Mouse (Mus musculus) megakaryocyte, adult 5-6 weeks (primary cell): Measurements from ENCODE around the gene Dnajb5. TPM values are rescaled to one million over a fixed set of nuclear protein-coding genes. Genes with fewer than 3 reads are reported as not detected.

Experiments
- ATAC-seq: 2 replicates; pipeline ENCODE4 v1.8.0; 2016; ENCODE audit warnings: mild to moderate bottlenecking, inconsistent platforms; ENCODE audit not compliant: poor library complexity, severe bottlenecking
- total RNA-seq, 2 experiments: library from RNA; stranded (forward) in 1 of 2; stranded (reverse) in 1 of 2; fragments of 153-499, 151-499 nt in 1 of 2; fragments of 221-1000, 200-1000 nt in 1 of 2; gene quantifications; 2 replicates each; pipeline versions ENCODE4 v1.2.3 to v1.2.4; 2015 to 2017

Gene Dnajb5
- total RNA-seq (2015): 5.4 and 6.0 TPM in 2 replicates
- total RNA-seq (2017): 2.6 and 6.3 TPM in 2 replicates

- peak; percentile 91 for ATAC-seq
Measured at GRCm38 (mm10) chr4:42949676-42950051, at the start of gene Dnajb5. TSS of gene Dnajb5 (plus strand) at chr4:42949814.

GRCm38 (mm10) chr4:42900878-42901277 lies 48.7 kb upstream of the Dnajb5 start:
- no peak for ATAC-seq

DNA sequence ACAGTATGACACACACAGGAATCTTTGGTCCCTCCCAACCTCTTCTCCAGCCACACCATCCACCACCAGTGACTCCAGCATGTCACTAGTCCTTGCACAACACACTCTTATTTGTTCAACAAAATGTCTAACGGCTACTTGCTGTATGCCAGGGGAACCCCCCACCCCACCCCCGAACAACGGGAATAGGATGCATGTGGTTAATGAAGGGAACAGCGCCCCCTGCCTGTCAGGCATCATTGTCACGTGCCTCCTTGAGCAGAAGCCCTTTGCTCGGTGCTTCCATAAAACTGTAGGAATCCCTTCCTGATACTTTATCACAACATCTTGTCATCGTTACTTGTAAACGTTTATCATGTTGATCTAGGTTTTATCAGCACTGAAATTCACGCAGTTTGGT lies 47.4 kb upstream of the Dnajb5 start:
- ATAC-seq: peak; percentile 73

DNA sequence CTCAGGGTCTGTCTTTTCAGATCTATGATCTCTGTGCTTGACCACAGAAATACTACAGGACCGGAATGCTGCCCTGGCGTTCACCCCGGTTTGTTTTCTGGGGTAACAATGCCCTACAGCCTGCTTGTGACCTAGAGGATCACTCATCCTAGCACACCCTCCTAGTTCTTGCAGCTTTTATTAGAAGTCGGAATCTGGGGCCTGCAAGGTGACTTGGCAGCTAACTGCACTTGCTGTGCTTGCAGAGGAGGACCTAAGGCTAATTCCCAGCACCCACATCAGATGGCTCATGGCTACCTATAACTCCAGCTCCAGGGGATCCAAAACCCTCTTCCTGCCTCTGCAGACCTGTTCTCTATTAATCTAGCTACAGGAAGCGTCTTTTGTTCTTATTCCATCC lies 46.9 kb upstream of the Dnajb5 start:
- no peak for ATAC-seq

DNA sequence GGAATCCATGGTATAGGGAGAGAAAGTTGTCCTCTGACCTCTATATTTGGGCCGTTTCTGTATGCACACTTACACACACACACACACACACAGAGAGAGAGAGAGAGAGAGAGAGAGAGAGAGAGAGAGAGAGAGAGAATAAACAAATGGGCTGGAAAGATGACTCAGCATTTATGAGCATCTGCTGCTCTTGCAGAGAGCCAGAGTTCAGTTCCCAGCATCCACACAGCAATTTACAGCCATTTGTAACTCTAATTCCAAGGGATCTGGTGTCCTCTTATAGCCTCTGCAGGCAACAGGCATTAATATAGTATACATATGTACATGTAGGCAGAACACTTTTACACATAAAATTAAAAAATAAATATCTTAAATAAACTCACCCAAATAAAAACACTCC lies 45.7 kb upstream of the Dnajb5 start:
- ATAC-seq: no peak

DNA sequence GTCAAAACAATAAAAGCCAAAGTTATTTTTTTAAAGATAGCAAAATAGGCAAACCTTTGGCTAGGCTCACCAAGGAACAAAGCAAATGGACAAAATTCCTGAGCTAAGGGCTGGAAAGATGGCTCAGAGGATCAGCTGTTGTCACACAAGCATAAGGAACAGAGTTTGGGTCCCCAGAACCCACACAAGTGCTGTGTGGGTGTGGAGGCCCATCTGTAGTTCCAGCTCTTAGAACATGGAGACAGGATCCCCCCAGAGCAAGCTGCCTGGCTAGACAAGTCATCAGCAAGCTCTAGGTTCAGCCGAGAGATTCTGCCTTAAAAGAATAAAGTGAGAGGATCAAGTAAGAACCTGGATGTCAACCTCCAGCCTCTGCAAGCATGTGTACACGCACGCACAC lies 45.1 kb upstream of the Dnajb5 start:
- ATAC-seq: no peak

DNA sequence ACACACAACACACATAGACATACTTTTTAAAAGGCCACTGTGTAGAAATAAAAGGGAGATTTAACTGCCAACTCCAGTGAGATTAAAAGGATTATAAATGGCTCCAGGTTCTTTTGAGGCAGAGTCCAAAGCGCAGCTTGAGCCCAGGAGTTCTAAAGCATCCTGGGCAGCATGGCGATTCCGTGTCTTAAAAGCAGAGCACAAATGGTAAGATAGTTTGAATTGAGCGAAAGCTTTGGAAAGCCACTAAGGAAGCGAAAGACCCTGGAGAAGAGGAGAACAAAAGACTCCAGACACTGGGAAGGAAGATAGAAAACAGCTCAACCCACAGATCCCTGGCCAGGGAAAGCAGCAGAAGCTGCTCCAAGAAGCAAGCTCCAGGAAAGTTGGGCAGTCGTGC lies 44.6 kb upstream of the Dnajb5 start:
- ATAC-seq: no peak

- ATAC-seq: no peak
Measured at GRCm38 (mm10) chr4:42913391-42913790, 36.2 kb upstream of the Dnajb5 start.

GRCm38 (mm10) chr4:42915311-42915710 lies 34.3 kb upstream of the Dnajb5 start:
- ATAC-seq: no peak

GRCm38 (mm10) chr4:42915966-42916365 lies 33.6 kb upstream of the Dnajb5 start:
- ATAC-seq: no peak

GRCm38 (mm10) chr4:42916617-42917401 lies 32.8 kb upstream of the Dnajb5 start, which contains the start of gene Phf24:
TSS of gene Phf24 (plus strand) at chr4:42916660.
- no peak for ATAC-seq

GRCm38 (mm10) chr4:42917402-42917774 lies 32.2 kb upstream of the Dnajb5 start:
- no peak for ATAC-seq

DNA sequence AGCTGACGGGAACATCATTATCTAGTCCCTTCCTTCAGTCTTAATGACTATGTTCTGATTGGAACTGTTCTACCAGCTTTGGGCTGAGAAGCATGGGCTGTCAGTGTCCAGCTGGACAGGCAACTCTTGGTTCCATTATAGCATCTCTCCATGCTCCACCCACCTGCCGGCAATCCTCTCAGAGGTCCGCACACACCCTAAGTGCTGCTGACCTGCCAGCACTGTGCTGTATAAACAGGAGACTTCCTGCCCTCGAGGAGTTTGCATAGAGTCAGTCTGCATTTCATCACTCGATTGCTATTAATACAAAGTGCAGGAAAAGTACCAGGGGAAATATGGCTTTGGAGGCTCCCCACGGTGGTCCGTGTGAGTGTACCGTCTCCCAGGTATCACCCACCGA lies 28.9 kb upstream of the Dnajb5 start:
- ATAC-seq: no peak

- ATAC-seq: no peak
Measured at GRCm38 (mm10) chr4:42921536-42921935, 28.1 kb upstream of the Dnajb5 start.

DNA sequence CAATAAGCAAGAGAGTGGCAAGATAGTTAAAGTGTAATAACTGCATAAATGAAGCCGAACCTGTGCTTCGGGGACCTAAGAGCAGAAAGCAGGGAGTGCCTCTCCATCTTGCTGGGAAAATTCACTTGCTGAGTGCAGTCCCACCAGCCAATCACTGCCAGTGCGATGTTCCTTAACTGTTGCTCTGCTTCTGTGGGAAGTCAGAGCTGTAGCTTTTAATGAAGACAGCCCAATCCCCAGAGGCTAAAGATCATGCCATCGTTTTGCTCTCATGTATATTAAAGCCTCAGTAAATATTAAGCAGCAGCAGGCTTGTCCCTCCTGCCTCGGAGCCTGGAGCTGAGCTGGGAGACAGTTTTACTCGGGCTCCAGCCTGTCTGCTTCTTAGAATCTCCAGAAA lies 27.6 kb upstream of the Dnajb5 start:
- ATAC-seq: no peak

DNA sequence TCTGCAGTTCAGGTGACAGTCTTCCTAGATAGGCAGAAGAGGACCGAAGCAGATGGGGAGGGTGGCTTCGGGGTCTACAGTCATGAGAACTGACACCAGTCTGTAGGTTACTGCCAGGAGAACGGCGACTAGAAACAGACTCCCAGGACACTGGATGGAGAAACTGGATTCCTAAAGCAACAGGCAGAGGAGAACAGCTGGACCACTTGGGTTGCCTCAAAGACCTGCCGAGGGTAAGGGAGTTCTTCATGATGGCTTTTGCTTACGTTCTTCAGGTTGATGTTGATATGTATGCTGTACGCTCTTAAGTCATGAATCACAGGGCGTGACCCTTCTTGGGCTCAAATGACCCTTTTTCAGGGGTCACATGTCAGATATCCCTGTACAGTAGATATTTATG lies 27.2 kb upstream of the Dnajb5 start:
- ATAC-seq: no peak

GRCm38 (mm10) chr4:42924095-42924710 lies 25.4 kb upstream of the Dnajb5 start:
- ATAC-seq: no peak

GRCm38 (mm10) chr4:42928209-42928608 lies 21.4 kb upstream of the Dnajb5 start:
- ATAC-seq: no peak

DNA sequence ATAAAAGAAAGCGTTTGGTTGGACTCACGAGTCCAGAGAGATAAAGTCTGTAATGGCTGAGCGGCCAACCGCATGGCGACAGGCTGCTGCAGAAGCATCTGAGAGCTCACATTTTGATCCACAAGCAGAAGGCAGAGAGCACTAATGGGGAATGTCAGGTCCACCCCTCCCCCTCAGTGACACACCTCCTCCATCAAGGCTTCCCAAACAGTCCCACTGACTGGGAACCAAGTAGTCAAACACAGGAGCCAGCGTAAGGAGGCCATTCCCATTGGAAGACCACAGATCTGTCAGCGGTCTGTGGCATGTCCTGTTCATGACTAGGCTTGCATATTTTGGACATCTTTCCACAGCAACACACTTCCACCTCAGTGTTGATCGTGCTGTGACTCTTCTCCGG lies 20.7 kb upstream of the Dnajb5 start:
- ATAC-seq: no peak

DNA sequence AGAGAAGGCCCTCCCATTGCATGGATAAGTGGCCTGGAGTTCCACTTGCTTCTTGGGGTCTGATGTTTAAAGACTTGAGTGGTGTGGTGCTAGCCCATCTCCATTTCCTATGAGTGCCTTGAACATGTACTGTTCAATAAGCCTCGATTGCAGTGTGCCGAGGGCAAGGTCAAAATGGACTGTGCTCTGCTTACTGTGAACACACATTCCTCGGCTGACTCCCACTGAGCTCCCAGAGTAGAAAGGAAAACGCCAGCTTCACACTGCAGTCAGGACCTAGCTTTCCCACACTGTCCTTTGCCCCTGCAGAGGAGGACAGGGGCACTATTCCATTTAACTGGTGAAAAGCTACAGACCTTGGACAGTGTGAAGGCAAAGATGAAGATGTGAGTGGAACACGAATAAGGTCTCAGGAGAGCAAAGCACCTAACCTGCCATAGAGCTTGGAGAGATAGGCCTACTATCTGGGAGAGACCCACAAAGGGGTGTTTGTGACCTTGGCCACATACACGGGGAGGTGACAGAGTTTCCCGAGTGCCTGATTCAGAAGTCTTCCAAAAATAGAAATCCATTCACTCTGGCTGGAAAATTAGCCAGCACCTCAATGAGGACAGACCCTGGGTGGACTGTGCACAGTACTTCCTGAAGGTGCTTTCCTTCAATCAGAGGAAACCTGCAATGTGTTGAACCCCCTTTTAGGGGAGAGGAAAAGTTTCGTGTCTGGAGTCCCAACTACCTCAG lies 17.2 kb upstream of the Dnajb5 start:
- ATAC-seq: no peak

DNA sequence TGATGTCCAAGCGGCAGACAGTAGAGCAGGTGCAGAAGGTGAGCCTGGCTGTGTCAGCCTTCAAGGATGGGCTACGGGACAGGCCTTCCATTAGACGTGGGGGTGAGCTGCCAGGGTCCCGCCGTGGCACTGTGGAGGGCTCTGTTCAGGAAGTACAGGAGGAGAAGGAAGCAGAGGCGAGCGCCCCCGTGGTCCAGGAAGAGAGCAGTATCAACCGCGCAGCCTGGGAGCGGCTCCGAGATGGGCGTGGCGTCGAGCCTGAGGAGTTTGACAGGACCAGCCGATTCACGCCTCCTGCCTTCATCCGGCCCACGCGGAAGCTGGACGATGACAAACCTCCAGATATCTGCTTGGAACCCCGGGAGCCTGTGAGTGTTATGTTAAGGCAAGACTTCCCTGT lies 16.0 kb upstream of the Dnajb5 start:
- ATAC-seq: peak; percentile 90

DNA sequence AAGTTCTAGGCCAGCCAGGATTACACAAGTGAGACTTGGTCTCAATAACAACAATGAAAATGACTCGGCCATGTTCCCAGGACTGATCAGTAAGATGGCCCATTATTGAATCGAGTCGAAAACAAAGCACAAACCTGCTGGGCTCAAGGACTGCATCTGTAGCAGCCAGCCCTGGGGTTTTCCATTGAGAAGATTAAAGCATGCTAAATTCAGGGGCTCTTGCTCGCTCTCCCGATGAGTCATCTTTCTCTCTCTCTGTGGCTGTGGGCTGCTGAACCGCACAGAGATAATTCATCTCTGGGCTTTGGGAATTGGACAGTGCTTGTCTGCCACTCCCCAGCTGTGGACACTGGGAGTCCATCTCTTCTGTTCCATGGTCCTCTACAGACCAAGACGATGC lies 8.2 kb upstream of the Dnajb5 start:
- no peak for ATAC-seq
